Mouse (Mus musculus) megakaryocyte progenitor cell, adult 5-6 weeks (primary cell): ENCODE data around the gene Gm10337. TPM values are rescaled to one million over a fixed set of nuclear protein-coding genes. Genes with fewer than 3 reads are reported as not detected.

ENCODE experiments used
- ATAC-seq: replicated peaks from 2 replicates; pipeline ENCODE4 v1.8.0; 2016; ENCODE audit warnings: mild to moderate bottlenecking, moderate TSS enrichment, inconsistent platforms; ENCODE audit not compliant: poor library complexity
- total RNA-seq, 2 experiments: library from RNA; stranded (forward) in 1 of 2; stranded (reverse) in 1 of 2; fragments of 157-497, 149-512 nt in 1 of 2; fragments of 200-1000 nt in 1 of 2; gene quantifications; 2 replicates each; pipeline versions ENCODE4 v1.2.3 to v1.2.4; 2015 to 2017

Gene Gm10337
- total RNA-seq, 2 experiments from 2014 or later = not detected

- ATAC-seq = no peak
Measured at GRCm38 (mm10) chr15:102546677-102547427, 43.3 kb downstream of the Gm10337 start.

- ATAC-seq = no peak
Measured at GRCm38 (mm10) chr15:102547478-102547877, 44.0 kb downstream of the Gm10337 start.

- ATAC-seq = no peak
Measured at GRCm38 (mm10) chr15:102552599-102552998, 49.1 kb downstream of the Gm10337 start.

Other genes with a start within 250 kb of the Gm10337 start
- gene Rarg, start 246.2 kb upstream of the Gm10337 start, total RNA-seq (2015) = 4.1 and 4.8 TPM in 2 replicates
- 3.9 and 4.2 TPM in 2 replicates for gene Rarg, start 246.2 kb upstream of the Gm10337 start, total RNA-seq (2017)
- gene Gm9918, start 233.2 kb upstream of the Gm10337 start, total RNA-seq (2015) = not detected in 2 replicates
- gene Gm9918, start 233.2 kb upstream of the Gm10337 start, total RNA-seq (2017) = not detected in 2 replicates
- 28.2 and 33.0 TPM in 2 replicates for gene Mfsd5, start 224.3 kb upstream of the Gm10337 start, total RNA-seq (2015)
- gene Mfsd5, start 224.3 kb upstream of the Gm10337 start, total RNA-seq (2017) = 17.8 and 25.5 TPM in 2 replicates
- 33.9 and 34.8 TPM in 2 replicates for gene Espl1, start 207.5 kb upstream of the Gm10337 start, total RNA-seq (2015)
- gene Espl1, start 207.5 kb upstream of the Gm10337 start, total RNA-seq (2017) = 15.0 and 19.2 TPM in 2 replicates
- gene Pfdn5, start 177.6 kb upstream of the Gm10337 start, total RNA-seq (2015) = 345 and 346 TPM in 2 replicates
- 343 and 379 TPM in 2 replicates for gene Pfdn5, start 177.6 kb upstream of the Gm10337 start, total RNA-seq (2017)
- 26.5 and 28.4 TPM in 2 replicates for gene Myg1, start 172.0 kb upstream of the Gm10337 start, total RNA-seq (2015)
- gene Myg1, start 172.0 kb upstream of the Gm10337 start, total RNA-seq (2017) = 56.4 and 58.5 TPM in 2 replicates
- 103 and 110 TPM in 2 replicates for gene Aaas, start 153.0 kb upstream of the Gm10337 start, total RNA-seq (2015)
- gene Aaas, start 153.0 kb upstream of the Gm10337 start, total RNA-seq (2017) = 141 and 151 TPM in 2 replicates
- not detected in 2 replicates for gene Sp7, start 136.5 kb upstream of the Gm10337 start, total RNA-seq (2015)
- gene Sp7, start 136.5 kb upstream of the Gm10337 start, total RNA-seq (2017) = not detected in 2 replicates
- 62.0 and 63.9 TPM in 2 replicates for gene Sp1, start 97.6 kb upstream of the Gm10337 start, total RNA-seq (2015)
- gene Sp1, start 97.6 kb upstream of the Gm10337 start, total RNA-seq (2017) = 46.4 and 52.9 TPM in 2 replicates
- 0.07 TPM in 1 of 2 replicates, not detected in the other for gene Amhr2, start 58.4 kb upstream of the Gm10337 start, total RNA-seq (2015)
- gene Amhr2, start 58.4 kb upstream of the Gm10337 start, total RNA-seq (2017) = not detected in 2 replicates
- gene Prr13, start 44.7 kb upstream of the Gm10337 start, total RNA-seq (2015) = 71.0 and 73.0 TPM in 2 replicates
- 48.6 and 51.5 TPM in 2 replicates for gene Prr13, start 44.7 kb upstream of the Gm10337 start, total RNA-seq (2017)
- gene Pcbp2, start 33.2 kb upstream of the Gm10337 start, total RNA-seq (2015) = 946 and 973 TPM in 2 replicates
- 175 and 191 TPM in 2 replicates for gene Pcbp2, start 33.2 kb upstream of the Gm10337 start, total RNA-seq (2017)
- gene Map3k12, start 13.3 kb downstream of the Gm10337 start, total RNA-seq (2015) = 1.2 TPM in 1 of 2 replicates, not detected in the other
- gene Map3k12, start 13.3 kb downstream of the Gm10337 start, total RNA-seq (2017) = 0.12 and 0.24 TPM in 2 replicates
- 13.1 and 17.4 TPM in 2 replicates for gene Tarbp2, start 14.5 kb downstream of the Gm10337 start, total RNA-seq (2015)
- gene Tarbp2, start 14.5 kb downstream of the Gm10337 start, total RNA-seq (2017) = 22.6 and 26.7 TPM in 2 replicates
- gene Npff, start 21.2 kb downstream of the Gm10337 start, total RNA-seq (2015) = 7.2 and 8.9 TPM in 2 replicates
- gene Npff, start 21.2 kb downstream of the Gm10337 start, total RNA-seq (2017) = 1.2 TPM in 1 of 2 replicates, not detected in the other
- 0.78 TPM in 1 of 2 replicates, not detected in the other for gene Gm28047, start 121.3 kb downstream of the Gm10337 start, total RNA-seq (2015)
- gene Gm28047, start 121.3 kb downstream of the Gm10337 start, total RNA-seq (2017) = not detected in 2 replicates
- gene Atf7, start 121.7 kb downstream of the Gm10337 start, total RNA-seq (2015) = 149 and 164 TPM in 2 replicates
- 35.3 and 55.5 TPM in 2 replicates for gene Atf7, start 121.7 kb downstream of the Gm10337 start, total RNA-seq (2017)
- gene Atp5g2, start 168.6 kb downstream of the Gm10337 start, total RNA-seq (2015) = 58.2 and 76.2 TPM in 2 replicates
- gene Atp5g2, start 168.6 kb downstream of the Gm10337 start, total RNA-seq (2017) = 57.1 and 73.8 TPM in 2 replicates
- 12.0 and 16.8 TPM in 2 replicates for gene Calcoco1, start 218.5 kb downstream of the Gm10337 start, total RNA-seq (2015)
- 9.2 and 10.8 TPM in 2 replicates for gene Calcoco1, start 218.5 kb downstream of the Gm10337 start, total RNA-seq (2017)